Mouse (Mus musculus): ENCODE data around the gene Erbb4. TPM values are rescaled to one million over a fixed set of nuclear protein-coding genes. Genes with fewer than 3 reads are reported as not detected.

The Erbb4 gene
- polyA plus RNA-seq (2015; fragmentation: Nextera tagmentation; extraction: Ambion mirVana) = 13.5 and 17.4 TPM in 2 replicates

DNA sequence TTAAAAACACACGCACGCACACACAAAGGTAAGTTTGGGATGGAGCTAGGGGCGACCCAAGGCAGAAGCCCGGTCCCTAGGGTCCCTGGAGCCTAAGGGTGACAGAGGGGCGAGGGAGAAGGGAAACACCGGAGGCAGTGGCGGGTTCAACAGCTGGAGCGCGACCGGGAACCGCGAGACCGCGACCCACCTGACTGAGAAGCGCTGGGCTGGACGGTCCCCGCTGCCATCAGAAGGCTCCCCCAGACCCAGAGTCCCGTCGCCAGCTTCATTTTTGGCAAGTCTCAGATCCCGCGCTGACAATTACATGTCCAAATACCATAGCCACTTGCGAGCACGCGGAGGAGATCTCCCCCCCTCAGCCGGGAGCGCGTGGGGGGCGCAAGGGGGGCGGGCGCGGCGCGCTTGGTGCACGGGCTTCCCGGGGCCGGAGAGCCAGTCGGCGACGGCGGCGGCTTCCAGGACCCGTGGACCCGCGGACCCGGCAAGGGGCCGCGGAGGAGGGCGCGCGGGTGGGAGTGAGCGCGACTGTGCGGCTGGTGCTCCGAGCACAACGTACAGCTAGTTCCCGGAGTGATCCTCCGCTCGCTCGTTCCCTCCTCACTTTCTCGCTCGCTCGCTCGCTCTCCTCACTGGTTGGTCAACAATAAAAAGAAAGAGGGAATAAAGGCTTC, at the start of gene Erbb4:
TSS of gene Erbb4 (minus strand) at position 575 of the 674 bp plus-strand sequence.
- WGBS = under 1% methylated on average over 43 of the region's 63 CpGs

DNA sequence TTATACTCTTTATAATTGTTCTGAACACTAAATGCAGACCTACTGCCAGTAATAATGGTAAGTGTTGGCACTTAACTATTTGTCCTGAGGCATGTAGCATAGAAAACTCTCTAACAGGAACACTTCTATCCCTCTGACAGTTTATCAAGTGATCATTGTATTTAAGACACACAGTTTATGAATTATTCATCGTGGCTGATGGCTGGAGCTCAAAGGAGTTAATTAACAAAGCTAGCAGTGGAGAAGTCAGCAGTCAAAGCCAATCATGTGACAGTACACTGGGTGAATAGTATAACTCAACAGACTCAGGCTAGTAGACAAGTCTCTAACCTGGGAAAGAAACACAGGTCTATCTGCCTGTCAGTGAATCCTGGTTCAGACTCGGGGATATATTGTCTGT, 49.5 kb upstream of the Erbb4 start:
- Histone ChIP-seq H3K9ac (replicated peaks) (no peak overlapping the region), H3K4me3 (replicated peaks) (no peak overlapping the region), H3K27ac (no peak overlapping the region), H3K4me1 (replicated peaks) (peaks cover 4% of the 10 kb centered on the region), H3K27me3 (no peaks in the 10 kb centered on the region), H3K9me3 (no peaks in the 10 kb centered on the region), H3K4me2 (replicated peaks) (no peak overlapping the region), H3K36me3 (no peaks in the 10 kb centered on the region)
- ATAC-seq = peak; percentile 82
- 38% methylated on average over 2 of the region's 2 CpGs for WGBS

More for the DNA sequence above, at the start of gene Erbb4:
- Histone ChIP-seq H3K9me3 (no peaks in the 10 kb centered on the region), H3K4me1 (replicated peaks) (peaks cover 31% of the 10 kb centered on the region), H3K27me3 (peaks cover 20% of the 10 kb centered on the region), H3K27ac (peak within 1 kb of the TSS; percentile 81), H3K4me2 (replicated peaks) (peak within 1 kb of the TSS; percentile 92), H3K4me3 (replicated peaks) (peak within 1 kb of the TSS; percentile 70), H3K36me3 (no peaks in the 10 kb centered on the region), H3K9ac (replicated peaks) (peak within 1 kb of the TSS; percentile 84)
- peak; percentile 44 for ATAC-seq

DNA sequence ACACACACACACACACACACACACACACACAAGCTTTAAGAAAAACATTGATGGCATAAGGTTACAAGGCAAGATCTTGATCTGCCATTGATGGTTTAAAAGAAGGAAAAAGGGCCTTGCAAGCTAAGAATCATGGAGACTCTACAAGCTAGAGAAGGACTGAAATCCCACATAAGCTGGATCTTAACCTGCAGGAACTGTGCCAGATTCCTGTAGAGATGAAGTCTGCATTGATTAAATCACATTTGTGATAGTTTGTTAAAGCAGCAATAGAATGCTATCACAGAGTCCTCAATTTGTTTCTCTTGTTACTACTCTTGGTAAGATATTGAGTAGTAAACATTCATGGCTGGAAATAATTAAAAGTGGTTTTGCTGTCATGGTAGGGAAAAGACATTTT, 33.5 kb upstream of the Erbb4 start:
- no peak for ATAC-seq
- Histone ChIP-seq H3K4me2 (replicated peaks) (no peak overlapping the region), H3K4me1 (replicated peaks) (no peaks in the 10 kb centered on the region), H3K9ac (replicated peaks) (no peak overlapping the region), H3K27me3 (no peaks in the 10 kb centered on the region), H3K4me3 (replicated peaks) (no peak overlapping the region), H3K27ac (no peak overlapping the region), H3K9me3 (no peaks in the 10 kb centered on the region), H3K36me3 (no peaks in the 10 kb centered on the region)

DNA sequence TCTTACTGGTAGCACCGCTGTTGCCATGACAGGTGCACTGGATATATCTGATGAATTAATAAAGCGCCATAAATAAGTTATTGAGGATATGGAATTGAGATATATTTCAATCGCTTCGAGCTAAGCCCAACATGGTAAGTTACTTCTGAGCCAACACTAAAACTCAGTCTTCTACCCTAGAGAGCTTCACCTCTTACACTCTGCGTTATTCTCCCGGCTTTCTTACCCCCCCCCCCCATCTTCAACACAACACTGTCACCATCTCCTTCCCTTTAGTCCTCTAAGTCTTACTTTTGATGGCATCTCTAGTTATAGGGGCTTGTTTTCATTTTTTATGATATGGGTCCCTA, 31.6 kb upstream of the Erbb4 start:
- H3K36me3 ChIP-seq = no peaks in the 10 kb centered on the region
- H3K27me3 ChIP-seq = no peaks in the 10 kb centered on the region
- H3K27ac ChIP-seq = no peak overlapping the region
- no peak for ATAC-seq
- H3K9ac ChIP-seq (replicated peaks) = no peak overlapping the region
- no peak overlapping the region for H3K4me3 ChIP-seq (replicated peaks)
- no peaks in the 10 kb centered on the region for H3K9me3 ChIP-seq
- H3K4me2 ChIP-seq (replicated peaks) = no peak overlapping the region
- WGBS = 58% methylated on average over 6 of the region's 6 CpGs
- no peaks in the 10 kb centered on the region for H3K4me1 ChIP-seq (replicated peaks)

DNA sequence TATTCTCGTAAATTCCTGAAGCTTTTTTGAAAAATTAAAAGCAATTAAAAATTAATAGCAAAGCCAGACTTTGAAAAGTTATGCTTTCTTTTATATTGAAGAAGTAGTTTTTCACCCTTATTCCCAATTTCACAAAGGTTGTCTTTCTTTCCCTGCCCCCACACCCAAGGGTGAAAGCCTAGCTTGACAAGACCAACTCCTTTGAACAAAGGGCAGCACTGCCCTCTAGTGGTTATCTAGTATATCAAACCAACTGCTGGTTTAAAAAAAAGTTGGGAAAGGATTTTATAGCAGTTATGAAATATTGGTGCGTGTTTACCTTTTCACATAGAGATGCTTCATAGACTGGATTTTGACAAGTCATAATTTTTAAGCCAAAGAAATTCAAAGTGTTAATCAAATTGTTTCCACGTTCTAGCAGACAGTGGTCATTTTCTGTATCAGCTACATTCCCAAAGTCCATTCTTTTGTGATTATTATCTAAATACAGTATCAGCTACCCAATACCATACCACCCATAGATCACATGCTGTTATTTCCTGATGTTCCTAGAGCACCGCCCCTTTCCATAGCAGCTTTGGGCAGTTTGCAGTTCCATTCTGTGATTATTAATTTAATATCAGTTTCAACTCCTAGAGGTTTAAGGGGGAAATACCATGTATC, 31.1 kb upstream of the Erbb4 start:
- WGBS = 38% methylated on average over 4 of the region's 4 CpGs
- Histone ChIP-seq H3K27ac (no peak overlapping the region), H3K4me2 (replicated peaks) (no peak overlapping the region), H3K27me3 (no peaks in the 10 kb centered on the region), H3K36me3 (no peaks in the 10 kb centered on the region), H3K9me3 (no peaks in the 10 kb centered on the region), H3K9ac (replicated peaks) (no peak overlapping the region), H3K4me1 (replicated peaks) (no peaks in the 10 kb centered on the region), H3K4me3 (replicated peaks) (no peak overlapping the region)
- ATAC-seq = peak; percentile 53; the same call in 1 of the 2 replicates

DNA sequence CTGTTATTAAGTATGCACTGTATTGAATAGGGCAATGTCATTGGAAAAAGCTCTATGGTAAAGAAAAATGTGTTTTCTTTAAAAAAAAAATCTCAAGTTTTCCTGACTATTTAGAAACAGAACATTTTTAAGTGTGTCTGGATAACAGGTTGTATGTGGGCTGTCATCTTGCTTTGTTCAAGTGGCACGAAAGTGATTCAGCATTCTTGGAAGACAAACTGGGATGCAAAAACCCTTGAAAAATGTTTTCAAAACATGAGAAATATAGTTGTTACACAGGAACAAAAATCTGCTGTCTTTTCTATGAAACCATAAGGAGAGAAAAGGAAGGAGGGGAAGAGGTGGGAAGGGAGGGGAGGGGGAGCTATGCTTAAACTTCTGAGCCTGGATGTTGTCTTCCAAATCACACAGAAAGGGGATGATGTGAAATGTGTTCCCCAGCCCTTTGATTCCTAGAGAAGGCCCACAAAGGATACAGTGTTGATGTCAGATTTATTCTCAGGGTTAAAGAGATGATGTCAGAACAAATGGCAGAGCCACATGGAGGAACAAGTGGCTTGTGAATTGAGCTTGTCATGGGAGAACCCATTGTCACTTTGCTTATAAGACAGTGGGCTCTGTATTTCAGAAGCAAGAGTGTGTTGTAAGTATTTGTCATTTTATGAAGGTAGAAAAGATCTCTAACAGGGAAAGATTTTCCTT, 16.4 kb upstream of the Erbb4 start:
- H3K4me1 ChIP-seq (replicated peaks) = no peaks in the 10 kb centered on the region
- H3K36me3 ChIP-seq = no peaks in the 10 kb centered on the region
- H3K9ac ChIP-seq (replicated peaks) = no peak overlapping the region
- no peaks in the 10 kb centered on the region for H3K27me3 ChIP-seq
- H3K9me3 ChIP-seq = no peaks in the 10 kb centered on the region
- no peak overlapping the region for H3K27ac ChIP-seq
- 93% methylated on average over 1 of the region's 1 CpGs for WGBS
- no peak overlapping the region for H3K4me2 ChIP-seq (replicated peaks)
- ATAC-seq = no peak
- H3K4me3 ChIP-seq (replicated peaks) = no peak overlapping the region

DNA sequence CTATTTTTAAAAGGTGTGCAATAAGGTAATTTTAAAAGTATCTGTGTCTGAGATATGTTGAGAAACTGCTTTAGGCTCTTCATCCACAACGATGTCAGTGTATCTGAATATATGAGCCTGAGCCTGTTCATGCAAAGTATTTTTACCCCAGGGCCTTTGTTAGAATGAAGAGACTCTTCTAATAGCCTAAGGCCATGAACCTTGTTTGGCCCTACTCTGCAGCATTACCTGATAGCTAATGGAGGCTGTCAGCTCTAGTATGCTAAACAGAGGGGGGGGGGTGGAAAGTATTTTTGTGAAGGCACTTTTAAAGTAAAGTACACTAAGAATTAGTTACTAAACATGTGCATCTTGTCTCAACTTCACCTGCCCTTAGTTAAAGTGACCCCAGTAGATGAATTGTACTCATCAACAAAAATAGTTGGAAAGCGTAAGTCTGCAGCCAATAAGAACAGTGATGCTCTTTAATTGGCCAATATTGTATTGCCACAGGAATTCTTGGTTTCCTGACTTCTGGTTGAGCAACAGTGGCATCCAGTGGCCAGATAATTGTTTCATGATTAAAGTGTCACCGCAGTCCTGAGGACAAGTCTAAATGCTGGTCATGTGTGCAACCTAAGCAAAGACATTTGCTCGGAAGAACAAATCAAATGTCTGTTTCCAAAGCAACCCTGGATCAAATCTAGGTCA, 10.5 kb upstream of the Erbb4 start:
- peak; percentile 67 for ATAC-seq
- no peaks in the 10 kb centered on the region for H3K4me1 ChIP-seq (replicated peaks)
- no peak overlapping the region for H3K4me2 ChIP-seq (replicated peaks)
- H3K36me3 ChIP-seq = no peaks in the 10 kb centered on the region
- H3K27me3 ChIP-seq = no peaks in the 10 kb centered on the region
- H3K9ac ChIP-seq (replicated peaks) = no peak overlapping the region
- H3K9me3 ChIP-seq = no peaks in the 10 kb centered on the region
- no peak overlapping the region for H3K4me3 ChIP-seq (replicated peaks)
- no peak overlapping the region for H3K27ac ChIP-seq
- 76% methylated on average over 4 of the region's 4 CpGs for WGBS

DNA sequence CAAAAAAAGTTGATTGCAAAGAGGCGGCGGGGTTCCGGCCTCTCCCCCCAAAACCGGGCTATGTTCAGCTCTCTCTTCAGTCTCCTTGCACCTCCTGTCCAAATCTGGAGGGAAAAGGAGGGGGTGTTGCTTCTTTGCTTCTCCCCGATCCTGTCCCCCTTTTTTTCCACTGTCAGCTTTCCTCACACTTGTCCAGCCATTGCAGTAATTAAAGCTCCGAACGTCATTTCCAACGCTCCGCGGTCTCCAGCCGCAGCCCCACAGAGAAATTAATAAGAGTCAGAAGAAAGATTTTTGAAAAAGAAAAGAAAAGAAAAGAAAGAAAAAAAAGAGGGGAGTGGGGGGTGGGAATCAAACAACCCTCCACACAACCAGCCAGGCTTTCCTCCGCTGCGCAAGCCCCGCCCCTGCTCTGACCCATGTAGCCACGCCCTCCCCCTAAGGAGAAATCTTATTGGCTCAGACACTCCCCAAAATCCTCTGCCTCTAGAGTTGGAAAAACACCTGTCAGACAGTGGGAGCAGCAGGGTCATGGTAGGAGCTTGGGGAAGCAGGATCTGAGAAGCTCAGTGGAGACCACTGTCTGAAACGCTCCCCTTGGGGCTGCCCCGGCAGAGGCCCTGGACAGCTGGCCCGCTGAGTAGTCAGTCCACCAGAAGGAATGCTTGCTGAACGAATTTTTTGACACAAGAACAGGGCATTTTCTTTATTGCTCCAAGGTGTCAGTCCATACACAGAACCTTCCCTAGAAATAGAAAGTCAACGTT, 483 bp upstream of the Erbb4 start:
- H3K9me3 ChIP-seq = no peaks in the 10 kb centered on the region
- H3K27ac ChIP-seq = peak overlapping the region; percentile 81
- H3K9ac ChIP-seq (replicated peaks) = peak overlapping the region; percentile 84
- H3K4me1 ChIP-seq (replicated peaks) = peaks cover 28% of the 10 kb centered on the region
- peak; percentile 40 for ATAC-seq
- peak overlapping the region; percentile 70 for H3K4me3 ChIP-seq (replicated peaks)
- H3K4me2 ChIP-seq (replicated peaks) = peak overlapping the region; percentile 92
- no peaks in the 10 kb centered on the region for H3K36me3 ChIP-seq
- H3K27me3 ChIP-seq = peaks cover 20% of the 10 kb centered on the region
- WGBS = 3% methylated on average over 20 of the region's 20 CpGs

DNA sequence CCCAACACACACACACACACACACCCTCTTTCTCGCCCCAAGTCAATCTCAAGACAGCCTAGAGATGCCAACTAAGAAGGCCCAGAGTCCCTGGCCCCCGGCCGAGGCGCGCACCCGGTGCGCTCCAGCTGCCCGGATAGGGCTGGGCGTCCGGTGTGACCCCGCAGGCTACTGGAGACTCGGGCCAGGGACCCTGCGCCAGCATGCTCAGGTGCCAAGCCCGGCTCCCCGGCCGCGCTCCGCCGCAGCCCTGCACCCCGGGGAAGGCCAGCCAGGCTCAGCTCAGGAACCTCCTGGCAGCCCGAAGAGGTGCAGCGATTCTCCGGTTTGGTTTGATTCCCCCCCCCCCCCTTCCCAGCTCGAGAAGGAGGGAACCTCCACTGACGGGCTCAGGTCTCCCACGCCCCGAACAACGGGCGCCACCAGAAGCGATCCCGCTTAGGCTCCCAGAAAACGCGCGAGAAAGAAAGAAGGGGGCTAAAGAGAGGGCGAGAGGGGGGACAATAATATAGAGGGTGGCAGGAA, 860 bp downstream of the Erbb4 start:
- H3K27ac ChIP-seq = peak overlapping the region; percentile 81
- ATAC-seq = peak; percentile 41
- H3K4me1 ChIP-seq (replicated peaks) = peaks cover 31% of the 10 kb centered on the region
- 1% methylated on average over 33 of the region's 35 CpGs for WGBS
- no peaks in the 10 kb centered on the region for H3K36me3 ChIP-seq
- peak overlapping the region; percentile 84 for H3K9ac ChIP-seq (replicated peaks)
- peak overlapping the region; percentile 70 for H3K4me3 ChIP-seq (replicated peaks)
- H3K27me3 ChIP-seq = peaks cover 18% of the 10 kb centered on the region
- no peaks in the 10 kb centered on the region for H3K9me3 ChIP-seq
- H3K4me2 ChIP-seq (replicated peaks) = peak overlapping the region; percentile 92

DNA sequence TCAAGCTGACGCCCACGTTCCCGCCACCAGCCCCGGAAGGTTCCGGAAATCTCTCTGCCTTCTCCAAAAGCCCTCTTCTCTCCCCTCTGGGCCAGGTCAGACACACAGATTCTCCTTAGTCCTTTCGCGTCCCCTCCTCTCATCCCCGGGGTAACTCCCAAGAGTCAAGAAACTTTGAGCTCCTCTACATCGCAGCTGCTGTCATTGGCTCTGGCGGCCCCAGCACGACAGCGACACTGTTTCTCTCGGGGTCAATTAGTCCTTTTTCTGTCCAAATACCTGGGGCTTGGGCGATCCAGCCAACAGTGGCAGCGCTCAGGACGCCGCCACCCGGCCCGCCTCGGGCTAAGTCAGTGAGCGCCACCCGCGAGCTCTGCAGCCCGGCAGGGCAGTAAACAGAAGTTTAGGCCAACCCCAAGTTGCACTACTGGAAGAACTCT, 1.5 kb downstream of the Erbb4 start:
- Histone ChIP-seq H3K4me2 (replicated peaks) (peak overlapping the region; percentile 92), H3K36me3 (no peaks in the 10 kb centered on the region)
- no peak; the same call in 1 of the 2 replicates for ATAC-seq

More for the DNA sequence above, 1.5 kb downstream of the Erbb4 start:
- H3K4me1 ChIP-seq (replicated peaks) = peaks cover 31% of the 10 kb centered on the region
- peak overlapping the region; percentile 70 for H3K4me3 ChIP-seq (replicated peaks)
- peak overlapping the region; percentile 64 for H3K9ac ChIP-seq (replicated peaks)
- under 1% methylated on average over 24 of the region's 24 CpGs for WGBS
- H3K27me3 ChIP-seq = peaks cover 16% of the 10 kb centered on the region
- no peaks in the 10 kb centered on the region for H3K9me3 ChIP-seq
- H3K27ac ChIP-seq = peak overlapping the region; percentile 81

Data from midbrain, embryonic 13.5 days (tissue).